Mouse (Mus musculus): ENCODE data around the gene Rgs14. TPM values are rescaled to one million over a fixed set of nuclear protein-coding genes. Genes with fewer than 3 reads are reported as not detected.

Gene Rgs14
- polyA plus RNA-seq, 1 experiment, result 220 TPM

GRCm38 (mm10) chr13:55381790-55382189, 12.3 kb downstream of the Rgs14 start:
- Histone ChIP-seq H3K4me1 (replicated peaks; ENCODE audit: control insufficient read depth, insufficient read depth, low read length) (no peaks in the 10 kb centered on the region), H3K27me3 (ENCODE audit: control insufficient read depth, insufficient read depth, low read length) (no peaks in the 10 kb centered on the region), H3K4me3 (ENCODE audit: control insufficient read depth, insufficient read depth, low read length) (no peak overlapping the region), H3K27ac (ENCODE audit: control insufficient read depth, insufficient read depth, low read length) (no peak overlapping the region), H3K36me3 (ENCODE audit: control insufficient read depth, insufficient read depth, low read length) (peaks cover 73% of the 10 kb centered on the region)
- TF ChIP-seq CTCF (IDR thresholded peaks at IDR 0.05; ENCODE audit: borderline replicate concordance, control insufficient read depth, extremely low read depth, insufficient read depth, low read length, poor library complexity) (no peak), POLR2A (IDR thresholded peaks at IDR 0.05; ENCODE audit: control insufficient read depth, extremely low read depth, insufficient read depth, low read length, poor library complexity) (no peak)
- DNase-seq, result no peak
- 88% methylated on average over 4 of the region's 4 CpGs for WGBS

- Histone ChIP-seq H3K4me3 (ENCODE audit: control insufficient read depth, insufficient read depth, low read length) (no peak overlapping the region), H3K36me3 (ENCODE audit: control insufficient read depth, insufficient read depth, low read length) (no peaks in the 10 kb centered on the region; the same call in 1 of the 2 replicates), H3K27me3 (ENCODE audit: control insufficient read depth, insufficient read depth, low read length) (no peaks in the 10 kb centered on the region), H3K27ac (ENCODE audit: control insufficient read depth, insufficient read depth, low read length) (no peak overlapping the region), H3K4me1 (replicated peaks; ENCODE audit: control insufficient read depth, insufficient read depth, low read length) (no peaks in the 10 kb centered on the region)
- 92% methylated on average over 3 of the region's 3 CpGs for WGBS
- TF ChIP-seq CTCF (IDR thresholded peaks at IDR 0.05; ENCODE audit: borderline replicate concordance, control insufficient read depth, extremely low read depth, insufficient read depth, low read length, poor library complexity), result no peak
- TF ChIP-seq POLR2A (IDR thresholded peaks at IDR 0.05; ENCODE audit: control insufficient read depth, extremely low read depth, insufficient read depth, low read length, poor library complexity), result no peak
- no peak for DNase-seq
Observed at GRCm38 (mm10) chr13:55390644-55391043, 21.1 kb downstream of the Rgs14 start.

DNA sequence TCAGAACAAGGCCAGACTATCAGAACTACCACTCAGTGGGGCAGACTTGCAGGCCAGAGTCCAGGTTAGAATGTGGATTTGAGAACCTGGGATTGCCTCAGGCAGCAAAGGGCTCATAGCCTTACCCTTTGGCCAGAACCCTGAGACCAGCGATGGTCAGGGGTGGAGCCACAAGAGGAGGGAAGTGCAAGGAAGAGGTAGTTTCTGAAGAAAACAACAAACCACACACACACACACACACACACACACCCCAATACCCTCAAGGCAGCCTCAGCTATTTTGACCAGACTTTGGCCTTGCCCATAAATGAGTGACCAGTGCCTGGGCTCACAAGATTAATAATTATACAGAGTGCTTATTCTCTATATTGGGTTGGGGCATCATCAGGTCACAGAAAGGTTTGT, 22.1 kb downstream of the Rgs14 start:
- H3K36me3 ChIP-seq (ENCODE audit: control insufficient read depth, insufficient read depth, low read length), result no peaks in the 10 kb centered on the region
- H3K27ac ChIP-seq (ENCODE audit: control insufficient read depth, insufficient read depth, low read length), result no peak overlapping the region
- H3K4me1 ChIP-seq (replicated peaks; ENCODE audit: control insufficient read depth, insufficient read depth, low read length), result no peaks in the 10 kb centered on the region
- TF ChIP-seq CTCF (IDR thresholded peaks at IDR 0.05; ENCODE audit: borderline replicate concordance, control insufficient read depth, extremely low read depth, insufficient read depth, low read length, poor library complexity) (no peak), POLR2A (IDR thresholded peaks at IDR 0.05; ENCODE audit: control insufficient read depth, extremely low read depth, insufficient read depth, low read length, poor library complexity) (no peak)
- H3K4me3 ChIP-seq (ENCODE audit: control insufficient read depth, insufficient read depth, low read length), result no peak overlapping the region
- no peaks in the 10 kb centered on the region; the same call in 1 of the 2 replicates for H3K27me3 ChIP-seq (ENCODE audit: control insufficient read depth, insufficient read depth, low read length)
- DNase-seq, result no peak
- WGBS, result 69% methylated on average over 1 of the region's 1 CpGs

DNA sequence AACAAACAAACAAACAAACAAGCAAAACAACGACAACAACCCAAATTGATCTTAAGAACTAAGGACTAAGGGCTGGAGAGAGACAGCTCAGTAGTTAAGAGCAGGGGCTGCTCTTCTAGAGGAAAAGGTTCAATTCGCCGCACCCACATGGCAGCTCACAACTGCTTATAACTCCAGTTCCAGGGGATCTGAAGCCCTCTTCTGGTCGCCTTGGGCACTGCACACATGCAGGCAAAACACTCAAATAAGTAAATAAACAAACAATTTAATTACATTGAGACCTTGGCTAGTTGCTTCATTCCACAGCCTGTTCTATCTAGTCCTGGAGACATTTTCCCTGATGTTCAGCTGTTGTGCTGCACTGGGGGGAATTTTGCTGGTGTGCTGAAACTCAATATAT, 23.4 kb downstream of the Rgs14 start:
- H3K27ac ChIP-seq (ENCODE audit: control insufficient read depth, insufficient read depth, low read length), result no peak overlapping the region
- no peaks in the 10 kb centered on the region for H3K36me3 ChIP-seq (ENCODE audit: control insufficient read depth, insufficient read depth, low read length)
- peak; percentile 42 for DNase-seq
- H3K4me1 ChIP-seq (replicated peaks; ENCODE audit: control insufficient read depth, insufficient read depth, low read length), result no peaks in the 10 kb centered on the region
- H3K27me3 ChIP-seq (ENCODE audit: control insufficient read depth, insufficient read depth, low read length), result no peaks in the 10 kb centered on the region; the same call in 1 of the 2 replicates
- H3K4me3 ChIP-seq (ENCODE audit: control insufficient read depth, insufficient read depth, low read length), result no peak overlapping the region
- TF ChIP-seq CTCF (IDR thresholded peaks at IDR 0.05; ENCODE audit: borderline replicate concordance, control insufficient read depth, extremely low read depth, insufficient read depth, low read length, poor library complexity) (peak; percentile 45; the same call in 1 of the 2 replicates), POLR2A (IDR thresholded peaks at IDR 0.05; ENCODE audit: control insufficient read depth, extremely low read depth, insufficient read depth, low read length, poor library complexity) (no peak)
- 83% methylated on average over 4 of the region's 4 CpGs for WGBS

DNA sequence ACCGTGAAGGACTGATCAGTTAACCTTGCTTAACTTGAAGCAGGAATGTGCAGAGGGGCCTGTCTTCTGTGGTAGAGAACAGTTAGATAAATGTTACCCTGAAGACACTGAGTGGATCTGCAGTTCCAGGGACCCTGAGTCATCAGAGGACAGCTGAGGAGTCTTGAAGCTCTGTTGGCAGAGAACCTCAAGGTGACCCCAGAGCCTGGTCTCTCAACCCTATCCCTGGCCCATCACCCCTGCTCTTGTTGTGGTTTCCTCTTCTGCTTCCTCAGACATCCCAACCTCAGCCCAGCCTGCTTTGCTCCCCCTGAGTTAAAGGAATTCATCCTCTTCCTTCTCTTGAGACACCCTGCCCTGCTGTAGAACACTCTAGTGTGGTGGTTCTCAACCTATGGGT, 28.6 kb downstream of the Rgs14 start, which contains the start of gene Slc34a1:
Gene Slc34a1, plus strand, starts transcription at position 100 of the 400 bp plus-strand sequence.
- no peak for DNase-seq
- H3K27me3 ChIP-seq (ENCODE audit: control insufficient read depth, insufficient read depth, low read length), result no peaks in the 10 kb centered on the region; the same call in 1 of the 2 replicates
- no peak within 1 kb of the TSS for H3K4me3 ChIP-seq (ENCODE audit: control insufficient read depth, insufficient read depth, low read length)
- no peaks in the 10 kb centered on the region for H3K4me1 ChIP-seq (replicated peaks; ENCODE audit: control insufficient read depth, insufficient read depth, low read length)
- TF ChIP-seq CTCF (IDR thresholded peaks at IDR 0.05; ENCODE audit: borderline replicate concordance, control insufficient read depth, extremely low read depth, insufficient read depth, low read length, poor library complexity), result no peak
- TF ChIP-seq POLR2A (IDR thresholded peaks at IDR 0.05; ENCODE audit: control insufficient read depth, extremely low read depth, insufficient read depth, low read length, poor library complexity), result no peak
- no peaks in the 10 kb centered on the region for H3K36me3 ChIP-seq (ENCODE audit: control insufficient read depth, insufficient read depth, low read length)
- WGBS, result 50% methylated on average over 1 of the region's 1 CpGs
- no peak within 1 kb of the TSS for H3K27ac ChIP-seq (ENCODE audit: control insufficient read depth, insufficient read depth, low read length)

DNA sequence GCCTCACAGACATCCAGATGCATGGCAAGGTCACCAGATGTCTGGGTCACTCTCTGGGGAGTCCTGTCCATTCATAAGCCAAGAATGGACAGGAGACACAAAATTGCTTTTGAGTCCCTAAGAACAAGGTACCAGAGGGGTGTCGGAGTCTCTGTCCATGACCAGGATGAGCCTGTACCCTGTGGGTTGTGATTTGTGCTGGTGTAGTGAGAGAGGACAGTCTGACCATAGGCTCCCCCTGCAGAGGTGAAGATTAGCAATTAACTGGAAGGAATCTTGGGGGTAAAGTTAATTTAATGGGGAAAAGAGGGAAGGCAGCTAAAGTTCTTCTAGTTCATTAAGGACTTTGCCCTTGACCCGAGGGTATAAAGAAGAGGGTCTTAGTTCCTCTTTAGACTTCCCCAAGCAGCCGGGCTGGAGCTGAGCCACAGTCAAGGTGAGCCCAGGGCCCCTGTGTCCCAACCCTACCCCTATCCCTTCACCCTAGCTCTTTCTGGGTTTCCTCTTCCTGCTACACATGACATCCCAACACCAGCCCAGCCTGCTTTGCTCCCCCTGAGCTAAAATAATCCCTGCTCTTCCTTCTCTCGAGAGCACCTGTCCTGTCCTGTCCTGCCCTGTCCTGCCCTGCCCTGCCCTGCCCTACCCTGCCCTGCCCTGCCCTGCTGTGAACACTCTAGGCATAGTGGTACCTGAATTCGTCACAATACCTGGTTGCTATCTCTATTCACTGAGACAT, 29.9 kb downstream of the Rgs14 start:
- Histone ChIP-seq H3K4me1 (replicated peaks; ENCODE audit: control insufficient read depth, insufficient read depth, low read length) (no peaks in the 10 kb centered on the region), H3K4me3 (ENCODE audit: control insufficient read depth, insufficient read depth, low read length) (no peak overlapping the region), H3K36me3 (ENCODE audit: control insufficient read depth, insufficient read depth, low read length) (no peaks in the 10 kb centered on the region), H3K27me3 (ENCODE audit: control insufficient read depth, insufficient read depth, low read length) (no peaks in the 10 kb centered on the region; the same call in 1 of the 2 replicates), H3K27ac (ENCODE audit: control insufficient read depth, insufficient read depth, low read length) (no peak overlapping the region)
- no peak for DNase-seq
- TF ChIP-seq POLR2A (IDR thresholded peaks at IDR 0.05; ENCODE audit: control insufficient read depth, extremely low read depth, insufficient read depth, low read length, poor library complexity), result no peak
- TF ChIP-seq CTCF (IDR thresholded peaks at IDR 0.05; ENCODE audit: borderline replicate concordance, control insufficient read depth, extremely low read depth, insufficient read depth, low read length, poor library complexity), result no peak
- WGBS, result 47% methylated on average over 5 of the region's 5 CpGs

All from thymus, adult 2 months (tissue).